Mouse (Mus musculus): ENCODE measurements around the gene Stfa3.
"Not testable (repeated sequence)": the region's sequence is repeated elsewhere in the genome, so short reads cannot be mapped to it uniquely, and the experiment has no call there.

Gene Stfa3

GRCm38 (mm10) chr16:36455342-36455802, at the start of gene Stfa3:
Gene Stfa3, minus strand, starts transcription at chr16:36455392.
- DNase-seq, result no peak

- no peak for DNase-seq
Observed at GRCm38 (mm10) chr16:36502286-36502685, 47.1 kb upstream of the Stfa3 start.

- DNase-seq, result no peak
Observed at GRCm38 (mm10) chr16:36492420-36492819, 37.2 kb upstream of the Stfa3 start.

- DNase-seq, result peak; percentile 93
Observed at GRCm38 (mm10) chr16:36476866-36477265, 21.7 kb upstream of the Stfa3 start.

GRCm38 (mm10) chr16:36475530-36475929, 20.3 kb upstream of the Stfa3 start:
- DNase-seq, result no peak

- DNase-seq, result no peak
Observed at GRCm38 (mm10) chr16:36474849-36475248, 19.7 kb upstream of the Stfa3 start.

- peak; percentile 90 for DNase-seq
Observed at GRCm38 (mm10) chr16:36473217-36474216, 18.3 kb upstream of the Stfa3 start.

- DNase-seq, result peak; percentile 59
Observed at GRCm38 (mm10) chr16:36471066-36471633, 16.0 kb upstream of the Stfa3 start.

- peak; percentile 37 for DNase-seq
Observed at GRCm38 (mm10) chr16:36469955-36470478, 14.8 kb upstream of the Stfa3 start.

- DNase-seq, result peak; percentile 61
Observed at GRCm38 (mm10) chr16:36469367-36469766, 14.2 kb upstream of the Stfa3 start.

- DNase-seq, result peak; percentile 49
Observed at GRCm38 (mm10) chr16:36468862-36469261, 13.7 kb upstream of the Stfa3 start.

- DNase-seq, result no peak
Observed at GRCm38 (mm10) chr16:36467936-36468335, 12.7 kb upstream of the Stfa3 start.

- DNase-seq, result peak; percentile 74
Observed at GRCm38 (mm10) chr16:36465436-36465835, 10.2 kb upstream of the Stfa3 start.

- peak; percentile 30 for DNase-seq
Observed at GRCm38 (mm10) chr16:36464076-36464475, 8.9 kb upstream of the Stfa3 start.

- DNase-seq, result peak; percentile 23
Observed at GRCm38 (mm10) chr16:36460426-36460825, 5.2 kb upstream of the Stfa3 start.

GRCm38 (mm10) chr16:36420979-36421378, 34.2 kb downstream of the Stfa3 start:
- not testable (repeated sequence) for DNase-seq

- no peak for DNase-seq
Observed at GRCm38 (mm10) chr16:36408357-36408756, 46.8 kb downstream of the Stfa3 start, which contains the start of gene Stfa2. Gene Stfa2, minus strand, starts transcription at chr16:36408457.

All from heart, adult 11 months (tissue).